Mouse (Mus musculus): ENCODE measurements around the gene Tprkb. TPM values are rescaled to one million over a fixed set of nuclear protein-coding genes. Genes with fewer than 3 reads are reported as not detected.
"Not testable (repeated sequence)": the region's sequence is repeated elsewhere in the genome, so short reads cannot be mapped to it uniquely, and the experiment has no call there.

Tprkb gene
- total RNA-seq (2021), result 49.3 and 66.9 TPM in 2 replicates
- long read RNA-seq, transcript Tprkb-201 (6 exons, 2,103 nt), result major isoform, 16 of 50 reads
- long read RNA-seq, partial matches to known transcripts, result 7 of 50 reads
- long read RNA-seq, other reads (novel, unspliced or antisense), result 26 of 50 reads

DNA sequence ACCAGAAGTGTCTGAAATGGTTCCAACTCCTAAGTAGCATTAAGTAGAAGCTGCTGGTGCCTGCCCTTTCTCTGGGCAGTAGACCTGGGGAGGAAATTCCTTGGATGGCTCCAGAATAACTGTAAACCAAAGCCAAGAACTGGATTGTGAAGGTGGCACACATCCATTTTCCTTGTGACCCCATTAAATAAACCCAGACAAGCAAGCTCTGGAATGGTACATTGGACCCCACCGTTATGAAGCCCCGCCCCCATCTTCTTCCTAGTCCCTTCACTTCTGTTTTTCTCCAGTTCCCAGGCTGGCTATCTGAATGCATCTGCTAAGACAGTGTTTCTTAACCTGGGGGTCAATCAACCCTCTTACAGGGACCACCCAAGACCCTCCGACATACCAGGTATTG is at the start of gene Tprkb:
Tprkb (plus strand) TSS at position 279 of the 400 bp plus-strand sequence.
- no peak for DNase-seq

DNA sequence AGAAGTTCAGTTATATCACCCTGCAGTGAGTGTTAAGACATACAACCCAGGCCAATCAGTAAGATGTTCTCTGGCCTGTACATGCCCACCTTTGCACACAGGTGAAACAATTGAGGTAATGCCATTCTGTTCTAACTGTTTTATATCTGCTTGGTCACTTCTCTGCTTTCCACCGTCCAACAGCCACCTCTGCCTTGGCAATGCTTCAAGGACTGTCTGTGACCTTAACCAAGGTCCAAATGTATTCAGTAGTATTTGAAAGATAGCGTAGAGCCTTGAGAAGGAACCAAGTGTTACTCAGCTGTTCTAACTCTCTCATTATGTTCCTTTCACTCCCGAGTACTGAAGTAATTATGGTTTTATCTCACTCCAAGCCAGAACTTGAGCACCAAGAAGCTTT is 49.1 kb upstream of the Tprkb start:
- DNase-seq, result peak; percentile 57

- no peak for DNase-seq
These were observed 48.5 kb upstream of the Tprkb start for GRCm38 (mm10) chr6:85863136-85863535.

- DNase-seq, result no peak
These were observed 47.8 kb upstream of the Tprkb start for GRCm38 (mm10) chr6:85863840-85864239.

DNA sequence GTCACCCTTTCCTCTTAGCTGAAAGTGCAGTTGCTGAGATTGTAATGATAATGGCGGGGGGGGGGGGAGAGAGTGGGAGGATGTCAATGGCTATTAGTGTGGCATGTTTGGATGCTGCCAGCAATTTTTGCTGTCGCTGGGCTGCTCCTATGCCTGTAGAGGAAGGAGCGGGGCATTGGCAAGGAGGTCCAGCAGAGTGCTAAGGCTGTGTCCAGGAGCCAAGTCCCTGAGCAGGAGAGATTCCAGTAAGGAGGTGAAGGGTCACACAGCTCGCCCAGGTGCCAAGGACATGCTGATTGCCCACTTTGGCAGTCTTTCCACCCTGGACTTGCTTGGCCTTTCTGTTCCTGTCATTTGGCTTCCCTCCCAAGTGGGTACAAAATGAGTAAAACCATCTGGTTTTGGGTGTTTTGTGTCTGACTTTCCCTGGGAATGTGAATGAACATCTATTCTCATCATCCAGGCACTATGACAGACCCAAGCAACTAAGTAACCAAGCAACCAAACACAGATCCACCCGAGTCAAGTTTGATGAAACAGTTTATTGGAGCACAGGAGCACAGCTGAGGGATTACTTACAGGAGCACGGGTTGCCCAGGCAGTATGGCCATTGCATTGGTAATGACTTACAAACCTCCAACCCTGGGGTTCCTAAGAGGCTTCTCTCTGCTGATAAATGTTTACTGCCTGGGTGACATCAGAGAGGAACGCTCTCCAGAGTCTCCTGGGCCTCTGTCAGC is 46.6 kb upstream of the Tprkb start:
- DNase-seq, result peak; percentile 22

DNA sequence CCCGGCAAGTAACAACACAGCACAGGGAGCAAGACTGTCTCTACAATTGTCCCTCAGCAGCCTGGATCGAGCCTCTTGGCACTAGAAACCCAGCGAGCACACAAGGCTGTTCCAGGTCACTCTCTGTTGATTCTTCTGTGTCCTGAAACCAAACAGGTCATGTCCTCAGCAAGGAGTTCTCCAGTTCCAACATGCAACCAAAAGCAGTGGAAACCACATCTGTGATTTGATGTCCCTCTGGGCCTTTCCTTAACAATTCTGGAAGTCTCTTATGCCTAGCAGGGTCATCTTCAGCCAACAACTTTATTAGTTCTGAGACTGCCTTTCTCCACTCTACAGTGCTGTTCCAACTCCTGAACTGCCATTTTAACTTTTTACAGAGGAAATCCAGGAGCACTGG is 45.5 kb upstream of the Tprkb start:
- DNase-seq, result not testable (repeated sequence)

DNA sequence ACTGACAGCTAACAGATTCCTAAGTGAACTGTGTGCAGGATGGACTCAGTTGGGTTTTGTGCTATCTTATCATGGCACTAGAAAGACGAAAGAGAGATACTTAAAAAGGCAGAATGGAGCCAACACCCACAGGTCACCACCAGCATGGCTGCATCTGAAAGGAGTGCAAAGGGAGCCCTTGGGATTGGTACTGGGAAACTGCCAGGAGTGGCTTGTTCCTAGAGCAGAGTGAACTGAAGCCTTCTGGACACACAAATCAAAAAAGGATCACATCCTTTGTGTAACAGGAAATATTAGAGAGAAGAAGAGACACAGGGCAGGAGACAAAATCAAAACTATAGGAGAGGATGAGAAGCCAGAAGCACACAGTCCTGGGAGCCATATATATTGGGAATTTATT is 44.7 kb upstream of the Tprkb start:
- not testable (repeated sequence) for DNase-seq

DNA sequence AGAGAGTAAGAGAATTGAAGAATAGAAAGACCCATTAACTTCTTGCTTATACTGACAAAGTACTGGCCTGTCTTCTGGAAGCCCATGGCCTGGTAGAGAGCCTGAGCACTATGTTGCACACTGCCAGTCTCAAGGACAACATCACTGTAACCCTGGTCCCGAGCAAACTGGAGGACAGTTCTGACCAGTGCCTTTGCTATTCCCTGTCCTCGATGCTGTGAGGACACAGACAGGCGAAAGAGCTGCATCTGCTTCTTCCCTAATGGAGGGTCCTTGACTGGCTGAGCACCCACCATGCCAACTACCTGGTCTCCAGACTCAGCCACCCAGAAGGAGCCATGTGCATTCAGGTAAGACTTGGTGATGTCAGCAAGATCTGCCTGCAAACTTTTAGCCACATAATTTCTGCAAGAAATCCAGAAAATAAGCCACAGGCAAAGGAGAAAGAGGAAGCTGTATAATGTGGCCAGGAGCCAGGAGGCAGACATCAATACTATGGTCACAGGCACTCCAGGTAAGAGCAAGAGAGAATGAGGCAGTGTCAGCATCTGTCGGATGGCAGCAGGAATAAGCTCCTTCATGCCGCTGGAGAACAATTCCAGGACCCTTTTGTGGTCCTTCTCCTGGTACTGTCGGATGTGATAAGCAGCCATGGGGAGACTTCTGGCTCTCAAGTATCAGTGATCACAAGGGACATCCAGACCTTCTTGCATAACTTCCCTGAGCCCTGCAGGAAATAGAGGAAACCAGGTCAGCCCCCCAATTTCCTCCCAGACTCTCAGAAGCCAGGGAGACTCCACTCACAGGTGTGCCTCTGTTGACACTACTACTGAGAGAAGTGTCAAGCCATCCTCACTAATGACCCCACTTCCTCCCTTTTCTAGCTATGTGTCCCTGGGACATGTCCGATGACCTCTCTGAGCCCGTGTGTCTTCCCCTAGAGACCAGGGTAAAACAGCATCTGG is 43.7 kb upstream of the Tprkb start:
- DNase-seq, result no peak

GRCm38 (mm10) chr6:85869006-85869405 is 42.7 kb upstream of the Tprkb start, which contains the start of gene Nat8f2:
Gene Nat8f2 (minus strand): TSS chr6:85869158.
- not testable (repeated sequence) for DNase-seq

DNA sequence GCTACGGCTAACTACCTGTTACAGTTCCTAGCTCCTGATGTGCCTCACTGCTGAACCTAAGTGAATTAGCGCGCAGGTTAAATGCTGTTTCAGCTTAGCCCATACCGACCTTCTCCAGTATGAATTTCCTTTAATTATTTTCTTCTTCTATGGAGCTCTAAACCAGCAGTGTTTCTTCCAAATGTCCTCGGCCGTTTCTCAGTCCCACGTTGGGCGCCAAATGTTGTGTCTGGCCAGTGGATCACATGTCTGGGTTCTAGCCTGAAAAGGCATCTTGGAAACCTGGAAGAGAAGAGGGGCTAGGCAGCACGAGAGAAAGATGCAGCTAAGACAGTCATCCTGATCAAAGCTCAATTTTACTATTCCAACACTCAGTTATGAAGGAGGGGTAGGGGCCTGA is 28.4 kb upstream of the Tprkb start:
- not testable (repeated sequence) for DNase-seq

GRCm38 (mm10) chr6:85884311-85884710 is 27.4 kb upstream of the Tprkb start:
- DNase-seq, result no peak

DNA sequence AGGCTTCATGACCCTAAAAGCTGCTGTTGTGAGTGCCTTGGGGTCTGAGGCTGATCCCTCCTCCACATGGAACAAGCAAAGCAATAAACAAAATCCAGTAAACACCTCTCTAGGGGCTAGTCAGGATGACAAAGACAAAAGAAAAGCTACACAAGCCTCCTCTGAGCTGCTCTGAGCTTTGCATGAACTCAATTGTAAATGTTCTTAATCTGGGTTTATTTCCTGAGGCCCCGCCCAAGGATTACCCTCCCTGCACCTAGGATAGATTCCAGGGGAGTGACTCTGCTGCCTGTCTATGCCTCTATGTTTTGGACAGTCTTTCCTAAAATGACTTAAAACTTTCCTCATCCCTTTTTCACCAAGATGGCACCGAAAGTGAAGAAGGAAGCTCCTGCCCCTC is 22.7 kb upstream of the Tprkb start:
- DNase-seq, result no peak

DNA sequence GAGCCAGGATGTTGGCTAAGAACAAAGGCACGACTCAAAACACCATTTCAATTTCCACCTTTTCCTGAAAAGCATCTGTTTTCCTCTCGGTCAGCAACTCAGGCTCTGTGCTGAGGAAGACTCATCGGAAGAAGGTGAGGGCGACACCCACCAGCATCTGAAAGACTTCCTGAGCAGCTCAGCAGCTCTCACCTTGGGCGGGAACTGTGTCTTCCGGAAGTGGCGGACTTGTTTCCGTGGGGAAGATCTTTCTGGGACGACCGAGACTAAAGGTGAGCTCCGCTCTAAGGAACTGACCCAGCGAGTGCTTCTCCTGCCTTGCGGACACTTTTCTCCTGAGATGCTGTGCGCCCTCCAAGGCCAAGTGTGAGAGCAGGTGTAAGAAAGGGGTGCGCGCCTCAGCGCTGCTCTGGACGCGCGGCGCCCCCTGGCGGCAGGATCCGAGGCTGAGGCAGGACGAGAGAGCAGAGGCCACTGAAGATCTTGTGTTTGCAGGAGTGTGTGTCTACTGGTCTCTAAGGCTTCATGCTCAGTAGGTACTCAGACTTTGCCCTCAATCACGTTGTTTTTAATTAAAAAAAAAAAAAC is 16.5 kb upstream of the Tprkb start:
- DNase-seq, result peak; percentile 34

- not testable (repeated sequence) for DNase-seq
These were observed 12.8 kb upstream of the Tprkb start for GRCm38 (mm10) chr6:85898596-85899475.

DNA sequence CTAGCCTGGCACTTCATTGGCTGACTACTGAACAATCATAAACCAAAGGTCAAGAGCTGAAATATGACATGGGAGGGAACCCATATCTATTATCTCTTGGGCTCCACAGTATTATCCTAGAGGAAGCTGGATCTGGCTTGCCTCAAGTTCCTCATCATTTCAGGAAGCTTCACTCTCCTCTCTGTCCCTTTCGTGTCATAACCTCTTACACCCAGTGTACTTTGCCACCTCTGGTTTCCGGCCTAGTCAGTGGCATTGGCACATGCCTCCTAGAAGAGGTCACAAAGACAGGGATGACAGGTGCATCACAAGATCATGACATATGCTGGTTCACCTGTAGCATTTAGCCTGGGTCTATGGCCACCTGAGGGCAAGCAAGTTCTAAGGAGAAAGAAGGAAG is 9.4 kb upstream of the Tprkb start:
- no peak for DNase-seq

DNA sequence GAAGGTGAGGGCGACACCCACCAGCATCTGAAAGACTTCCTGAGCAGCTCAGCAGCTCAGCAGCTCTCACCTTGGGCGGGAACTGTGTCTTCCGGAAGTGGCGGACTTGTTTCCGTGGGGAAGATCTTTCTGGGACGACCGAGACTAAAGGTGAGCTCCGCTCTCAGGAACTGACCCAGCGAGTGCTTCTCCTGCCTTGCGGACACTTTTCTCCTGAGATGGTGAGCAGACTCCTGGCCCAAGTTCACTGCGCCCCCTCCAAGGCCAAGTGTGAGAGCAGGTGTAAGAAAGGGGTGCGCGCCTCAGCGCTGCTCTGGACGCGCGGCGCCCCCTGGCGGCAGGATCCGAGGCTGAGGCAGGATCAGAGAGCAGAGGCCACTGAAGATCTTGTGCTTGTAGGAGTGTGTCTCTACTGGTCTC is 7.0 kb upstream of the Tprkb start, which contains the start of gene Nat8f4:
Nat8f4 (minus strand) TSS at position 243 of the 420 bp plus-strand sequence.
- DNase-seq, result peak; percentile 85

GRCm38 (mm10) chr6:85906911-85907351 is 4.7 kb upstream of the Tprkb start:
- DNase-seq, result peak; percentile 60

DNA sequence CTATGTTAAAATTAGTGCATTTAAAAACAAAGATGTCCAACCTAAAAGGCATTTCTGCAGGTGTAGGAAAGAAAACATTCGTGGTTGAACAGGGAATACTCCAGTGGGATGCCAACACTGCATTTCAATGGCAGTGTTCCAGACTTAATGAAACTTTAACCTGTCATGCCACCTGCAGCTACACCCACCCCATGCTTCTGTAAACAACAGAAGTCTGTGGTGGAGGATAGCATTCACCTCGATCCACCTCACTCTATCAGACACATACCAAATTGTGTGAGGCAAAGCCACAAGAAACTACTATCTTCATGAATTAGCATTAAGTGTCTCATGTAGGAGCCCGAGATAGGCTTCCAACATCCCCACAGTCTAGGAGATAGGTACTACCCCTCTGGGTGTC is 3.3 kb upstream of the Tprkb start:
- DNase-seq, result no peak

GRCm38 (mm10) chr6:85909704-85910103 is 2.0 kb upstream of the Tprkb start:
- DNase-seq, result no peak

- no peak for DNase-seq
These were observed 3.5 kb downstream of the Tprkb start for GRCm38 (mm10) chr6:85915141-85915538.
